9 mouse cellular contexts compared by ENCODE assay signal in genomic region chr3:27982436-27983017, GRCm38 (mm10). TPM values are rescaled to one million over a fixed set of nuclear protein-coding genes. Genes with fewer than 3 reads are reported as not detected.
A peak's percentile ranks its signal among the peaks of the same experiment; 100 is the strongest.
DNase-seq lines count a peak whose midpoint lies in the region; ATAC-seq lines count a peak whose summit lies in the region.
"Had no signal": no experiment of that assay in that cellular context is flagged by ENCODE, and none has a peak within 500 bp of the region (broad histone marks: within the 10 kb centered on the region; RNA-seq: fewer than 3 reads in every experiment).

No protein-coding gene starts in this region.

- 0 out of 2 replicates have a peak overlapping the region, but pooled peaks have one; percentile 32 for H3K27ac ChIP-seq in hindbrain, embryonic 14.5 days
- H3K27ac ChIP-seq: heart, embryonic 13.5 days had no signal

- no peak overlapping the region for H3K4me2 ChIP-seq in hindbrain, embryonic 14.5 days (replicated peaks)
- H3K4me2 ChIP-seq: heart, embryonic 13.5 days had no signal

- peak; percentile 56; the same call in 1 of the 2 replicates for ATAC-seq in hindbrain, embryonic 14.5 days (ENCODE audit: low FRiP score)
- ATAC-seq in megakaryocyte progenitor cell, adult 5-6 weeks (replicated peaks; ENCODE audit: poor library complexity) = peak; percentile 63

- H3K27me3 ChIP-seq in hindbrain, embryonic 14.5 days (ENCODE audit: control insufficient read depth, insufficient read depth, low read length) = no peaks in the 10 kb centered on the region
- H3K27me3 ChIP-seq: heart, embryonic 13.5 days had no signal

- 46% methylated on average over 7 of the region's 7 CpGs for WGBS in hindbrain, embryonic 14.5 days

- no peak overlapping the region for H3K9ac ChIP-seq in hindbrain, embryonic 14.5 days
- H3K9ac ChIP-seq: heart, embryonic 13.5 days had no signal

- no peaks in the 10 kb centered on the region for H3K9me3 ChIP-seq in hindbrain, embryonic 14.5 days (ENCODE audit: control insufficient read depth, low read length)
- H3K9me3 ChIP-seq: heart, embryonic 13.5 days had no signal

- peaks cover 5% of the 10 kb centered on the region; the same call in 1 of the 2 replicates for H3K4me1 ChIP-seq in hindbrain, embryonic 14.5 days (replicated peaks; ENCODE audit: control insufficient read depth, insufficient read depth, low read length)

- peak; percentile 34 for DNase-seq in WW6 (ENCODE audit: low read depth, low spot score)
- DNase-seq in cerebellum, postnatal 10 days = peak; percentile 80 to 82
- DNase-seq in frontal cortex, postnatal 14 days (ENCODE audit: low spot score in 2 of 2) = peak; percentile 70 to 84
- DNase-seq in hindbrain, embryonic 14.5 days (ENCODE audit: low spot score) = peak; percentile 84
- DNase-seq in layer of hippocampus, postnatal 25 days (ENCODE audit: extremely low spot score in 1 of 2, low spot score in 1 of 2) = peak; percentile 31 to 73
- DNase-seq in right cerebral cortex, postnatal 4 days = peak; percentile 70
- no peak for DNase-seq in B cell, adult 2 months

- no peak overlapping the region for H3K4me3 ChIP-seq in hindbrain, embryonic 14.5 days (replicated peaks; ENCODE audit: low read length)
- H3K4me3 ChIP-seq: heart, embryonic 13.5 days had no signal

- H3K36me3 ChIP-seq in hindbrain, embryonic 14.5 days (replicated peaks; ENCODE audit: control insufficient read depth, insufficient read depth) = no peaks in the 10 kb centered on the region
- H3K36me3 ChIP-seq: heart, embryonic 13.5 days had no signal

RNA-seq across cellular contexts. Expression of gene Pld1, which starts 44.0 kb away (rescaled TPM):
- 6.4 and 6.7 TPM in 2 replicates for polyA plus RNA-seq in hindbrain, embryonic 14.5 days (2014; fragmentation: Nextera tagmentation; extraction: Ambion mirVana)
- 10 to 100 TPM in 1 of 2 experiments, 1 to 10 TPM in 1; 7.8 to 10.5 TPM for total RNA-seq in layer of hippocampus, postnatal 25 days (2021)
- total RNA-seq in megakaryocyte progenitor cell, adult 5-6 weeks (2015) = 12.6 and 15.9 TPM in 2 replicates
- total RNA-seq in megakaryocyte progenitor cell, adult 5-6 weeks (2017) = 3.7 and 6.9 TPM in 2 replicates

Comparison
In these comparisons a context has a peak if more than half of its experiments do, and no peak if none do; other contexts are left out.
1. DNase-seq: peak in WW6 (single experiment), cerebellum, postnatal 10 days (2 of 2), frontal cortex, postnatal 14 days (2 of 2), hindbrain, embryonic 14.5 days (single experiment), layer of hippocampus, postnatal 25 days (2 of 2) and right cerebral cortex, postnatal 4 days (single experiment); none in B cell, adult 2 months (0 of 2).